Mouse (Mus musculus) brain, embryonic 14.5 days (tissue): Measurements from ENCODE around the gene Usp1.

Source experiments
- CTCF ChIP-seq: fragments of 200-500 bp; IDR thresholded peaks from 2 replicates; pipeline ENCODE4 v1.5.1; 2012; ENCODE audit warnings: inconsistent platforms, mild to moderate bottlenecking, moderate library complexity, borderline replicate concordance; ENCODE audit not compliant: insufficient read depth, insufficient read length; ENCODE audit errors: extremely low read depth
- POLR2A ChIP-seq: fragments of 200-500 bp; IDR thresholded peaks from 2 replicates; pipeline ENCODE4 v1.6.1; 2012; ENCODE audit warnings: mild to moderate bottlenecking, inconsistent platforms, borderline replicate concordance; ENCODE audit not compliant: poor library complexity, insufficient read depth, insufficient read length, severe bottlenecking; ENCODE audit errors: extremely low read depth

GRCm38 (mm10) chr4:98923568-98924070, at the start of gene Usp1:
- TF ChIP-seq CTCF (no peak), POLR2A (peak; percentile 60)
